Mouse (Mus musculus) heart, postnatal 0 days (tissue): ENCODE results near the gene Cacna2d4. TPM values are rescaled to one million over a fixed set of nuclear protein-coding genes. Genes with fewer than 3 reads are reported as not detected.
"Not testable (repeated sequence)": the region's sequence is repeated elsewhere in the genome, so short reads cannot be mapped to it uniquely, and the experiment has no call there.

Experiments
- ATAC-seq: fragments of 200-750 bp; cut with Nextera tagmentation; 2 replicates; pipeline ENCODE4 v1.8.0; 2017; ENCODE audit warnings: low read depth, moderate number of reproducible peaks, moderate library complexity; ENCODE audit not compliant: insufficient read depth
- DNase-seq: peaks from one replicate; pipeline ENCODE4 v3.0.0-alpha.2; 2016; ENCODE audit warnings: low spot score
- H3K27ac ChIP-seq: fragments of 300-500 bp; sonication (generic); 2 replicates; pipeline ENCODE4 v1.5.1; 2014; ENCODE audit warnings: low read depth, mild to moderate bottlenecking
- H3K27me3 ChIP-seq: fragments of 300-500 bp; sonication (generic); 2 replicates; pipeline ENCODE4 v1.6.1; 2014; ENCODE audit warnings: low read length, mixed read lengths; ENCODE audit not compliant: control insufficient read depth, insufficient read depth
- H3K36me3 ChIP-seq: fragments of 300-500 bp; sonication (generic); replicated peaks from 2 replicates; pipeline ENCODE4 v1.6.1; 2014; ENCODE audit warnings: low read length, mixed read lengths; ENCODE audit not compliant: control insufficient read depth, insufficient read depth
- H3K4me1 ChIP-seq: fragments of 300-500 bp; sonication (generic); 2 replicates; pipeline ENCODE4 v1.6.1; 2014; ENCODE audit warnings: antibody characterized with exemption; ENCODE audit not compliant: control insufficient read depth, insufficient read depth
- H3K4me2 ChIP-seq: fragments of 300-500 bp; sonication (generic); 2 replicates; pipeline ENCODE4 v1.6.1; 2014; ENCODE audit warnings: low read depth, mild to moderate bottlenecking, low read length, moderate library complexity
- H3K4me3 ChIP-seq: fragments of 300-500 bp; sonication (generic); 2 replicates; pipeline ENCODE4 v1.5.1; 2014; ENCODE audit warnings: low read depth, low read length
- H3K9ac ChIP-seq: fragments of 300-500 bp; sonication (generic); replicated peaks from 2 replicates; pipeline ENCODE4 v1.6.1; 2014; ENCODE audit warnings: low read depth, low read length, mixed read lengths
- H3K9me3 ChIP-seq: fragments of 300-500 bp; sonication (generic); replicated peaks from 2 replicates; pipeline ENCODE4 v1.6.1; 2016; ENCODE audit warnings: low read length; ENCODE audit not compliant: control insufficient read depth
- CTCF ChIP-seq: IDR thresholded peaks from 2 replicates; pipeline ENCODE4 v1.5.1; 2016; ENCODE audit warnings: antibody characterized with exemption, control low read depth, low read depth
- EP300 ChIP-seq: IDR thresholded peaks from 2 replicates; pipeline ENCODE4 v1.6.1; 2016; ENCODE audit warnings: antibody characterized with exemption, low read depth
- WGBS: fragments of 180-500 bp; shearing (Covaris S2); extraction: QIAGEN DNeasy Blood & Tissue Kit; methylation state at CpG from one replicate; pipeline ENCODE4 v1.1.7; 2014; 5-methylcytosine and 5-hydroxymethylcytosine counted together
- polyA plus RNA-seq: library from polyadenylated mRNA; unstranded; fragments of >200 nt; fragmentation: Nextera tagmentation; extraction: Ambion mirVana; gene quantifications from 2 replicates; pipeline ENCODE4 v1.2.1, GENCODE M21; 2015
- total RNA-seq: library from RNA; depleted of rRNA; stranded (reverse); fragments of >200 nt; gene quantifications from 2 replicates; pipeline ENCODE4 v1.2.3, GENCODE M21; 2014; ENCODE audit warnings: low replicate concordance

Cacna2d4 gene
- total and polyA plus RNA-seq, 2 experiments from 2014 or later = not detected

GRCm38 (mm10) chr6:119200362-119200761 is 36.0 kb upstream of the Cacna2d4 start:
- Histone ChIP-seq H3K4me1 (peaks cover 44% of the 10 kb centered on the region), H3K27ac (peak overlapping the region; percentile 71), H3K36me3 (no peaks in the 10 kb centered on the region), H3K9ac (no peak overlapping the region), H3K9me3 (no peaks in the 10 kb centered on the region), H3K4me2 (no peak overlapping the region), H3K27me3 (no peaks in the 10 kb centered on the region), H3K4me3 (no peak overlapping the region)
- no peak for DNase-seq
- ATAC-seq = no peak
- TF ChIP-seq CTCF (no peak), EP300 (no peak)
- WGBS = 45% methylated on average over 5 of the region's 5 CpGs

DNA sequence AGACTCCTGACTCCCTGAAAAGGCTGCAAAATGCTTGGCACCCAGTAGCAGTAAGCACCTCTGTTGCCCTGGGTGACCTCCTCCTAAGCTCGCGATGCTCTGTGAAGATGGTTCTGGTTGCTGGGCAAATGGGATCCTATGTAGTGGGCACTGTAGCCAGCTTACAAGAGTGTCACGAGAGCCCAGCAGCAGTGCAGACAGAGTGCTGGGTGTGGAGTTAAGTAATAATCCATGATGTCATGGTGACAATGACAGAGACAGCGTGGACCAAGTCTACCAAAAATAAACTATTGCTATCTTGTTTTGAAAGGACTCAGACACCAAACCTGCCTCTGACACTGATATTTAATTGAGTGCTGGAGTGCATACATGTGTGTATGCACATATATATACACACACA is 34.8 kb upstream of the Cacna2d4 start:
- H3K9ac ChIP-seq = no peak overlapping the region
- 18% methylated on average over 4 of the region's 4 CpGs for WGBS
- H3K9me3 ChIP-seq = no peaks in the 10 kb centered on the region
- no peak for TF ChIP-seq CTCF
- TF ChIP-seq EP300 = no peak
- ATAC-seq (peak; percentile 63), DNase-seq (peak; percentile 65)
- no peaks in the 10 kb centered on the region for H3K36me3 ChIP-seq
- H3K4me2 ChIP-seq = no peak overlapping the region
- no peaks in the 10 kb centered on the region for H3K27me3 ChIP-seq
- H3K4me3 ChIP-seq = no peak overlapping the region
- peak overlapping the region; percentile 71; the same call in 1 of the 2 replicates for H3K27ac ChIP-seq
- peaks cover 44% of the 10 kb centered on the region for H3K4me1 ChIP-seq

GRCm38 (mm10) chr6:119204286-119204685 is 32.0 kb upstream of the Cacna2d4 start:
- Histone ChIP-seq H3K9ac (no peak overlapping the region), H3K27ac (no peak overlapping the region; the same call in 1 of the 2 replicates), H3K4me3 (no peak overlapping the region), H3K36me3 (no peaks in the 10 kb centered on the region), H3K27me3 (no peaks in the 10 kb centered on the region), H3K4me2 (no peak overlapping the region), H3K4me1 (peaks cover 29% of the 10 kb centered on the region), H3K9me3 (no peaks in the 10 kb centered on the region)
- peak; percentile 19 for DNase-seq
- ATAC-seq = no peak
- TF ChIP-seq EP300 = no peak
- TF ChIP-seq CTCF = no peak
- WGBS = 45% methylated on average over 7 of the region's 7 CpGs

DNA sequence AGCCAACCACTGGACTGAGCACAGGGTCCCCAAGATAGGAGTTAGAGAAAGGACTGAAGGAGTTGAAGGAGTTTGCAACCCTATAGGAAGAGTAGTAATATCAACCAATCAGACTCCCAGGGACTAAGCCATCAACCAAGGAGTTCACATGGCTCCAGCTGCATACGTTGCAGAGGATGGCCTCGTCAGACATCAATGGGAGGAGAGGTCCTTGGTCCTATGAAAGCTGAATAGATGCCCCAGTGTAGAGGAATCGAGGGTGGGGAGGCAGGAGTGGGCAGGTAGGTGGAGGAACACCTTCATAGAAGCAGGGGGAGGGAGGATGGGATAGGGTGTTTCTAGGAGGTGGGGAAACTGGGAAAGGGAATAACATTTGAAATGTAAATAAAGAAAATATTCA is 31.4 kb upstream of the Cacna2d4 start:
- Histone ChIP-seq H3K4me2 (no peak overlapping the region), H3K4me1 (peaks cover 23% of the 10 kb centered on the region), H3K9me3 (no peaks in the 10 kb centered on the region), H3K4me3 (no peak overlapping the region), H3K27me3 (no peaks in the 10 kb centered on the region), H3K9ac (no peak overlapping the region), H3K36me3 (no peaks in the 10 kb centered on the region), H3K27ac (0 out of 2 replicates have a peak overlapping the region, but pooled peaks have one; percentile 6)
- no peak for ATAC-seq
- no peak for DNase-seq
- TF ChIP-seq CTCF (no peak), EP300 (no peak)
- WGBS = 61% methylated on average over 3 of the region's 3 CpGs

GRCm38 (mm10) chr6:119206006-119206405 is 30.3 kb upstream of the Cacna2d4 start:
- not testable (repeated sequence) for H3K27me3 ChIP-seq, H3K4me3 ChIP-seq, H3K9ac ChIP-seq, H3K27ac ChIP-seq, ATAC-seq, H3K4me2 ChIP-seq, H3K36me3 ChIP-seq, DNase-seq, H3K9me3 ChIP-seq
- WGBS = 89% methylated on average over 7 of the region's 7 CpGs
- H3K4me1 ChIP-seq = peaks cover 12% of the 10 kb centered on the region

DNA sequence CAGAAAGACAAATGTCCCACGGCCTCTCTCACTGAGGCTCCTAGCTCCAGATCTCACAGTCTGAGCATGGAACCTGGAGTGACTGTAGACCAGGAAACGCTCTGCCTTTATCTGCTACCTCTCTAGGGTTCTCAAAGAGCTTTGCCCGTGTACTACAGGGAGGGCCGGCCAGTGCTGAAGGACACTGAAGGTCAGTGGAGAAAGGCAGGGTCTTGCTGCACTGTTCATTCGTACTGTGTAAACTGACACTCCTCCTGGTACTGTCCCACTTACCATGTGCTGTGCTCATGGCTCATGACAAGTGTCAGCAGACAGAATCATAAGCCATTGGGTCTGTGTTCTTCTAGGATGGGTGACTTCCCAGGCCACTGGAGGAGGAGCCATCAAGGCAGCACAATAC is 23.0 kb upstream of the Cacna2d4 start:
- Histone ChIP-seq H3K9me3 (no peaks in the 10 kb centered on the region), H3K36me3 (peaks cover 14% of the 10 kb centered on the region), H3K4me2 (no peak overlapping the region), H3K4me1 (peaks cover 24% of the 10 kb centered on the region), H3K4me3 (no peak overlapping the region), H3K27ac (peak overlapping the region; percentile 77), H3K9ac (no peak overlapping the region), H3K27me3 (no peaks in the 10 kb centered on the region)
- ATAC-seq = peak; percentile 83
- WGBS = 43% methylated on average over 5 of the region's 5 CpGs
- peak; percentile 28 for DNase-seq
- no peak for TF ChIP-seq EP300
- no peak for TF ChIP-seq CTCF
